Mouse (Mus musculus) small intestine, adult 2 months (tissue): ENCODE measurements around the gene Lst1. TPM values are rescaled to one million over a fixed set of nuclear protein-coding genes. Genes with fewer than 3 reads are reported as not detected.

Experiments used
- H3K27ac ChIP-seq: fragments of 200-500 bp; 2 replicates; pipeline ENCODE4 v1.5.1; 2012; ENCODE audit warnings: low read depth, low read length, control low read depth, inconsistent platforms; ENCODE audit not compliant: insufficient read depth
- H3K27me3 ChIP-seq: fragments of 200-500 bp; 2 replicates; pipeline ENCODE4 v1.6.1; 2012; ENCODE audit warnings: mild to moderate bottlenecking, moderate library complexity, low read length, inconsistent platforms; ENCODE audit not compliant: control insufficient read depth, insufficient read depth
- H3K36me3 ChIP-seq: fragments of 200-500 bp; 2 replicates; pipeline ENCODE4 v1.6.1; 2012; ENCODE audit warnings: mild to moderate bottlenecking, low read length, control low read depth, inconsistent platforms; ENCODE audit not compliant: control insufficient read depth, insufficient read depth
- H3K4me1 ChIP-seq: fragments of 200-500 bp; 2 replicates; pipeline ENCODE4 v1.6.1; 2012; ENCODE audit warnings: low read length, inconsistent platforms, mixed read lengths; ENCODE audit not compliant: control insufficient read depth, insufficient read depth, insufficient read length
- H3K4me3 ChIP-seq: fragments of 200-500 bp; 2 replicates; pipeline ENCODE4 v1.5.1; 2012; ENCODE audit warnings: low read depth, mild to moderate bottlenecking, control low read depth, inconsistent platforms, low read length, moderate library complexity
- CTCF ChIP-seq: fragments of 200-500 bp; IDR thresholded peaks from 2 replicates; pipeline ENCODE4 v1.5.1; 2012; ENCODE audit warnings: low read depth, mild to moderate bottlenecking, control low read depth, inconsistent platforms, low read length, moderate library complexity, mixed read lengths; ENCODE audit not compliant: insufficient replicate concordance, insufficient read length; ENCODE audit errors: extremely low read depth
- POLR2A ChIP-seq: fragments of 200-500 bp; IDR thresholded peaks from 2 replicates; pipeline ENCODE4 v1.6.1; 2012; ENCODE audit warnings: low read depth, mild to moderate bottlenecking, control low read depth, inconsistent platforms, low read length, moderate library complexity
- WGBS: fragments of 180-500 bp; shearing (Covaris S2); methylation state at CpG from one replicate; pipeline ENCODE4 v1.1.7; 2018; 5-methylcytosine and 5-hydroxymethylcytosine counted together
- polyA plus RNA-seq: library from polyadenylated mRNA; depleted of rRNA; stranded (reverse); fragments of >200 nt; gene quantifications from 2 replicates; pipeline ENCODE4 v1.2.3, GENCODE M21; 2012

Lst1 gene
- polyA plus RNA-seq, 1 experiment, result 18.8 TPM

DNA sequence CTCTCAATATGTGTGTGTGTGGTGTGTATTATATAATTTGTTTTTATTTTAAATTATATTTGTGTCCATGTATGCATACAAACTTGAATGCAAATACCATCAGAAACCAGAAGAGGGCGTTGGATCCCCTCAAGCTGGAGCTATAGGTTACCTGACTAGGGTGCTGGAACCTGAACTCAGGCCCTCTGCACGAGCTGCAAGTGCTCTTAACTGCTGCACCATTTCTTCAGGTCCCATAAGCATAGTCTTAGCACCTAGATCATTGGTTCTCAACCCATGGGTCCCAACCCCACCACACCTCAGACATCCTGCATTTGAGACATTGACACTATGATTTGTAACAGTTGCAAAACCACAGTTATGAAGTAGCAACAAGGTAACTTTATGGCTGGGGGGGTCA is 3.5 kb upstream of the Lst1 start:
- H3K27ac ChIP-seq, result no peak overlapping the region
- peaks cover 7% of the 10 kb centered on the region for H3K4me1 ChIP-seq
- H3K27me3 ChIP-seq, result no peaks in the 10 kb centered on the region
- H3K36me3 ChIP-seq, result no peaks in the 10 kb centered on the region
- 65% methylated on average over 2 of the region's 2 CpGs for WGBS
- TF ChIP-seq CTCF (no peak), POLR2A (no peak)
- no peak overlapping the region for H3K4me3 ChIP-seq

DNA sequence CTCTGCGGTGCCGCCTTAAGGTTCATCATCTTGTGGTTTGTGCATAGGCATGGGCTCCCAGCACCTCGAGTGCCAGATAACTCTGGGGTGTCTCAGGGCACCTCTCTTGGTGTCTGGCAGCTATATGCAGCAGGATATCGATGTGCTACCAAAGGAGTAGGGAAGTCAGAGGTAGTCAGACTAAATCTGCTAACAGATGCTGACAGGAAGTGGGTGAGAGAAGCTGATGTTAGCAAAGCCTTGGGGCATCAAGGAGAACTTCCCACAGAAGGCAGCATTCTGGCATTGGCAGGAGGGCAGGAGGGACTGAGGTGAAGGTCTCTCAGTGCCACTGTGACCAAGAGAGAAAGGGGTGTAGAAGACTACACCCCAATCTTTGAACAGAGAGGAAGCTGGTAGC is 1.9 kb upstream of the Lst1 start:
- Histone ChIP-seq H3K27ac (peak overlapping the region; percentile 20), H3K36me3 (no peaks in the 10 kb centered on the region), H3K4me1 (no peaks in the 10 kb centered on the region; the same call in none of the 2 replicates), H3K4me3 (no peak overlapping the region), H3K27me3 (no peaks in the 10 kb centered on the region)
- TF ChIP-seq CTCF (no peak), POLR2A (no peak)
- 73% methylated on average over 4 of the region's 4 CpGs for WGBS

DNA sequence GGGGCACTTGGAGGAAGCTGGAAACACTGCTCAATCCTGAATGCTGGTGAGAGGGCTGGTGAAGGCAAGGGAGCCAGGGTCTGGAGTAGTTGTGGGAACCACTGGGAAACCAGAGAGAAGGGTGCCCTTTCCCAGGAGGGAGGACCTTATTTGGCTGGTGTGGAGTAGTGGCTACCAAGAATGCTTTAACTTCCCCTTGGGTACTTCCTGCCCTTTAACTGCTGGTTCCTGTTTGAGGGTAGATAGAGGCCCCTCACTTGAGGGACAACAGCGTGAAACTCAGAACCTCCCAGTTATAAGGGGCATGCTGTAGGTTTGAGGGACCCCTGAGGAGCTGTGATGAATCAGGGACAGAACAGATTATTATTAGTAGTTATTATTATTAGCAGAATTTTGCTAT is 947 bp upstream of the Lst1 start:
- no peak overlapping the region for H3K27ac ChIP-seq
- WGBS, result 48% methylated on average over 1 of the region's 1 CpGs
- H3K4me1 ChIP-seq, result no peaks in the 10 kb centered on the region; the same call in none of the 2 replicates
- no peak overlapping the region for H3K4me3 ChIP-seq
- H3K36me3 ChIP-seq, result no peaks in the 10 kb centered on the region
- no peaks in the 10 kb centered on the region for H3K27me3 ChIP-seq
- TF ChIP-seq CTCF (no peak), POLR2A (no peak)

DNA sequence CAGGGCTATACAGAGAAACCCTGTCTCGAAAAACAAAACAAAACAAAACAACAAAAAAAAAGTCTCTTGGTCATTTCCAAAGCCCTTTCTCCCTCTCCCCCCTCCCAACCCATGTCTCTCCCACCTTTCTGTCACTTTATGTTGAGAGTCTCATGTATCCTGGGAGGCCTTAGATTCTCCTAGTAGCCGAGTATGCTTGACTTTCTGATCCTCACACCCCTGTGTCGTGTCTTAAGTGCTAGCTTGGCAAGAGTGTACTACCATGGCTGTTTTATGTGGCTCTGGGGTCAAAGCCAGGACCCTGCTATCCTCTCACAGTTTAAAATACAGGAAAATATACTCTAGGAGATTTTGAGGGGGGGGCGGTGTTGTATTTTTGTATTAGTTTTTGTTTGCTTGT is 894 bp downstream of the Lst1 start:
- TF ChIP-seq CTCF, result no peak
- no peak for TF ChIP-seq POLR2A
- Histone ChIP-seq H3K36me3 (no peaks in the 10 kb centered on the region), H3K27ac (peak overlapping the region; percentile 13; the same call in 1 of the 2 replicates), H3K4me1 (no peaks in the 10 kb centered on the region; the same call in none of the 2 replicates), H3K4me3 (no peak overlapping the region), H3K27me3 (no peaks in the 10 kb centered on the region)
- 70% methylated on average over 4 of the region's 4 CpGs for WGBS

DNA sequence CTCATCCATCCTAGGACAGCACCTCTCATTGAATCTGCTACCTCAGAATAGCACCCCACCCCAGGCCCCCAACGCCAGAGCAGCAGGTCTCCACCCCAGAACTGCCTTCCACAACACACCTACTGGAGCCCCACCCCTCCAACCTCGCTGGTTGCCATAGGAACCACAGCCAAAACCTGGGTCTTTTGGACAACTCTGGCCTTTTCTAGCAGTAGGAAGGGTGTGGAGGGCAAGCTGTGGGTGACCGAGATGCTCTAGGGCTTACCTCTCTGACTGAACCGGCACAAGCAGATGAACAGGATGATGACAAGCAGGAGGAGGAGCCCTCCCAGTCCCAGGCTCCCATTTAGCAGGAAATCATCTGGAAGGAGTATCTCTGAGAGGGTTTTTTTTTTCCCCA is 1.6 kb downstream of the Lst1 start:
- peak overlapping the region; percentile 19; the same call in 1 of the 2 replicates for H3K27ac ChIP-seq
- H3K4me1 ChIP-seq, result no peaks in the 10 kb centered on the region; the same call in none of the 2 replicates
- no peaks in the 10 kb centered on the region for H3K36me3 ChIP-seq
- H3K27me3 ChIP-seq, result no peaks in the 10 kb centered on the region
- H3K4me3 ChIP-seq, result peak overlapping the region; percentile 33
- 6% methylated on average over 4 of the region's 4 CpGs for WGBS
- TF ChIP-seq CTCF, result no peak
- no peak; the same call in 1 of the 2 replicates for TF ChIP-seq POLR2A

DNA sequence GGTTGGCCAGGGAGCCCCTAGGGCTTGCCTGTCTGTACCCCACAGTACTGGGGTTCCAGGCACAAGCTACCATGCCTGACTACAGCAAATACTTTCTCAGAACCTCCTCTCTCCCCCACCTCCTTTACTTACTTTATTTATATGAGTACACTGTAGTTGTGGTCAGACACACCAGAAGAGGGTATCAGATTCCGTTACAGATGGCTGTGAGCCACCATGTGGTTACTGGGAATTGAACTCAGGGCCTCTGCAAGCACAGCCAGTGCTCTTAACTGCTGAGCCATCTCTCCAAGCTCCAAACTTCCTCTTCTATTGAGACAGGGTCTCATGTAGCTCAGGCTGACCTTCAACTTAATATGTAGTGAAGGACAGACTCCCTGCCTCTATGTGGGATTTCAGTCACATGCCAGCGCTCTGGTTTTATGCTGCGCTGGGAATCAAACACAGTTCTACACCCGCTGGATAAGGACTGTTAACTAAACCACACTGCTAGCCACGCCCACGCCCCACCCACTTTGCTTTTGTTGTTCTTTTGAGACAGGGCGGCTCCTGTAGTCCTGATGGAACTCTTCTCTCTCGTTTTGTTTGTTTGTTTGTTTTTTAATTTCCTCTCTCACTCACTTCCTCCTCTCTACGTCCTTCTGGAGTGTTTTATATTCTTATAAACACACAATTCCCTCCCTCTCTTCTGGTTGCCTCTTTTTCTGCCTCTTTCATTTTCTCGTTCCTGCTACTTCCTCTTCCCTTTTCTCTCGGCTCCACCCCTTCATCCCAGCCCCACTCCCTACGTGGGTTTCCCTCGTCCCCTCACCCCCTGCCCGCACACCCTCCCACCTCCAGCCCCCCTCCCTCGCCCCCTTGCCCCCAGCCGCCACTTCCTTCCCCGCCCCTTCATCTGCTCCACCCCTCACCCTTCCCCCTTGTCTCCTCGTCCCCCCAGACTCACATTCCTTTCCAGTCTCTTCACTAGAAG is 2.3 kb downstream of the Lst1 start:
- Histone ChIP-seq H3K4me3 (peak overlapping the region; percentile 33), H3K27me3 (no peaks in the 10 kb centered on the region), H3K4me1 (no peaks in the 10 kb centered on the region; the same call in none of the 2 replicates), H3K27ac (peak overlapping the region; percentile 68), H3K36me3 (no peaks in the 10 kb centered on the region)
- TF ChIP-seq CTCF, result no peak
- TF ChIP-seq POLR2A, result no peak
- 3% methylated on average over 18 of the region's 18 CpGs for WGBS

DNA sequence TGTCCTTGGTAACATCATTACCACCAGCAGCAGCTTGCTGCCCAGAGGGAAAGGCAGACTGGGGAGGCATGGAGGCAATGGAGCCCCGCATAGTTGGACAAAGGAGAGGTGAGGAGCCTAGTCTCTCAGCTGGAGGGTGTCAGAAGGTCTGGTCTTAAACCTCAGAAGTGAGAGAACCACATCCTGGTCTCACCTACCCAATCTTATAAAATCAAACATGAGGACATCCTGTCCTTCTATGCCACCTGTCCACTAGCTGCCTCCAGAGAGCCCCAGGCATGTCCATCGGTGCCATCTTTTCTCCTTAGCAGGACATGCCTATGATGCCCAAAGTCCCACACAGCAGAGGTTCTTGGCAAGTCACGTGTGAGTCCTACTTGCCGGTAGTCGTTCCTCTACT is 8.1 kb downstream of the Lst1 start:
- H3K27ac ChIP-seq, result no peak overlapping the region
- TF ChIP-seq CTCF (no peak), POLR2A (no peak)
- WGBS, result 82% methylated on average over 5 of the region's 5 CpGs

More for the DNA sequence above, 8.1 kb downstream of the Lst1 start:
- H3K4me3 ChIP-seq, result no peak overlapping the region
- H3K36me3 ChIP-seq, result no peaks in the 10 kb centered on the region
- no peaks in the 10 kb centered on the region for H3K27me3 ChIP-seq
- no peaks in the 10 kb centered on the region for H3K4me1 ChIP-seq
